ENCODE assay signal across 8 mouse cellular contexts in genomic region chr4:119105704-119106103, GRCm38 (mm10). TPM values are rescaled to one million over a fixed set of nuclear protein-coding genes. Genes with fewer than 3 reads are reported as not detected.
DNase-seq lines count a peak whose midpoint lies in the region; ATAC-seq and TF ChIP-seq lines count a peak whose summit lies in the region.

No protein-coding gene starts in this region.

- no peak for TF ChIP-seq POLR2A in olfactory bulb, adult 2 months (IDR thresholded peaks at IDR 0.05; ENCODE audit: insufficient read depth, low read depth, low read length)
- TF ChIP-seq POLR2A in thymus, adult 2 months (IDR thresholded peaks at IDR 0.05; ENCODE audit: control insufficient read depth, extremely low read depth, insufficient read depth, low read length, poor library complexity), result 0 out of 2 replicates have a peak, but pooled peaks have one; percentile 26

- no peaks in the 10 kb centered on the region for H3K9me3 ChIP-seq in embryonic facial prominence, embryonic 14.5 days (ENCODE audit: control insufficient read depth, low read length)
- no peaks in the 10 kb centered on the region for H3K9me3 ChIP-seq in heart, embryonic 13.5 days
- H3K9me3 ChIP-seq in kidney, postnatal 0 days (replicated peaks; ENCODE audit: low read length), result no peaks in the 10 kb centered on the region
- H3K9me3 ChIP-seq in lung, embryonic 15.5 days, result no peaks in the 10 kb centered on the region

- peaks cover 22% of the 10 kb centered on the region for H3K4me1 ChIP-seq in embryonic facial prominence, embryonic 14.5 days (ENCODE audit: control insufficient read depth, insufficient read depth, low read length)
- H3K4me1 ChIP-seq in heart, embryonic 13.5 days, result peaks cover 56% of the 10 kb centered on the region
- peaks cover 16% of the 10 kb centered on the region for H3K4me1 ChIP-seq in kidney, postnatal 0 days (replicated peaks; ENCODE audit: insufficient read depth, low read length)
- H3K4me1 ChIP-seq in lung, embryonic 15.5 days, result peaks cover 33% of the 10 kb centered on the region
- H3K4me1 ChIP-seq in olfactory bulb, adult 2 months (ENCODE audit: control insufficient read depth, insufficient read depth, low read length), result peaks cover 12% of the 10 kb centered on the region
- peaks cover 25% of the 10 kb centered on the region for H3K4me1 ChIP-seq in thymus, adult 2 months (replicated peaks; ENCODE audit: control insufficient read depth, insufficient read depth, low read length)

- ATAC-seq in activated CD4-positive, CD25-positive, alpha-beta regulatory T cell, adult 4 months, result peak; percentile 83
- ATAC-seq in embryonic facial prominence, embryonic 14.5 days (ENCODE audit: low read depth), result peak; percentile 78
- peak; percentile 55; the same call in 1 of the 2 replicates for ATAC-seq in heart, embryonic 13.5 days (ENCODE audit: extremely low read depth, insufficient number of reproducible peaks, low FRiP score, low TSS enrichment)
- peak; percentile 73 for ATAC-seq in kidney, postnatal 0 days (replicated peaks; ENCODE audit: low FRiP score, low read depth)
- peak; percentile 57; the same call in 1 of the 2 replicates for ATAC-seq in lung, embryonic 15.5 days (ENCODE audit: borderline replicate concordance, extremely low read depth, low FRiP score, low TSS enrichment)

- H3K4me2 ChIP-seq in embryonic facial prominence, embryonic 14.5 days (ENCODE audit: low read depth, low read length), result peak overlapping the region; percentile 64
- H3K4me2 ChIP-seq in heart, embryonic 13.5 days, result peak overlapping the region; percentile 71
- H3K4me2 ChIP-seq in kidney, postnatal 0 days (ENCODE audit: low read length), result peak overlapping the region; percentile 66
- H3K4me2 ChIP-seq in lung, embryonic 15.5 days, result peak overlapping the region; percentile 51

- WGBS in embryonic facial prominence, embryonic 14.5 days, result 1% methylated on average over 18 of the region's 18 CpGs
- whole genome bisulfite sequencing in heart, embryonic 13.5 days, result under 1% methylated on average over 18 of the region's 18 CpGs
- WGBS in kidney, postnatal 0 days, result 0% methylated on average over 18 of the region's 18 CpGs
- 0% methylated on average over 18 of the region's 18 CpGs for WGBS in lung, embryonic 15.5 days
- under 1% methylated on average over 18 of the region's 18 CpGs for WGBS in olfactory bulb, adult 2 months
- under 1% methylated on average over 18 of the region's 18 CpGs for WGBS in thymus, adult 2 months

- peak overlapping the region; percentile 35 for H3K4me3 ChIP-seq in embryonic facial prominence, embryonic 14.5 days (ENCODE audit: low read depth, low read length)
- H3K4me3 ChIP-seq in heart, embryonic 13.5 days, result peak overlapping the region; percentile 49
- H3K4me3 ChIP-seq in kidney, postnatal 0 days (replicated peaks; ENCODE audit: low read depth, low read length), result peak overlapping the region; percentile 21
- H3K4me3 ChIP-seq in lung, embryonic 15.5 days, result peak overlapping the region; percentile 30
- H3K4me3 ChIP-seq in olfactory bulb, adult 2 months (ENCODE audit: insufficient read depth, low read depth, low read length), result peak overlapping the region; percentile 45
- peak overlapping the region; percentile 4; the same call in 1 of the 2 replicates for H3K4me3 ChIP-seq in thymus, adult 2 months (ENCODE audit: control insufficient read depth, insufficient read depth, low read length)

- peak overlapping the region; percentile 60 for H3K9ac ChIP-seq in embryonic facial prominence, embryonic 14.5 days (ENCODE audit: low read depth, low read length)
- H3K9ac ChIP-seq in heart, embryonic 13.5 days, result peak overlapping the region; percentile 83
- H3K9ac ChIP-seq in kidney, postnatal 0 days (ENCODE audit: low read depth, low read length), result peak overlapping the region; percentile 27; the same call in 1 of the 2 replicates
- peak overlapping the region; percentile 14; the same call in 1 of the 2 replicates for H3K9ac ChIP-seq in lung, embryonic 15.5 days

- DNase-seq in 416B (ENCODE audit: low read depth), result peak; percentile 97
- peak; percentile 95 for DNase-seq in embryonic facial prominence, embryonic 14.5 days (ENCODE audit: low spot score)
- peak; percentile 83 for DNase-seq in kidney, postnatal 0 days (ENCODE audit: low spot score)
- DNase-seq in thymus, adult 2 months, result peak; percentile 80

- TF ChIP-seq CTCF in kidney, postnatal 0 days (IDR thresholded peaks at IDR 0.05; ENCODE audit: low read depth), result no peak
- no peak for TF ChIP-seq CTCF in olfactory bulb, adult 2 months (IDR thresholded peaks at IDR 0.05; ENCODE audit: insufficient read depth, low read depth, low read length)
- peak; percentile 40; the same call in 1 of the 2 replicates for TF ChIP-seq CTCF in thymus, adult 2 months (IDR thresholded peaks at IDR 0.05; ENCODE audit: borderline replicate concordance, control insufficient read depth, extremely low read depth, insufficient read depth, low read length, poor library complexity)

- H3K27me3 ChIP-seq in embryonic facial prominence, embryonic 14.5 days (replicated peaks; ENCODE audit: control insufficient read depth, insufficient read depth, low read length), result no peaks in the 10 kb centered on the region
- H3K27me3 ChIP-seq in heart, embryonic 13.5 days (replicated peaks), result no peaks in the 10 kb centered on the region
- H3K27me3 ChIP-seq in kidney, postnatal 0 days (ENCODE audit: insufficient read depth, low read length), result no peaks in the 10 kb centered on the region
- no peaks in the 10 kb centered on the region for H3K27me3 ChIP-seq in lung, embryonic 15.5 days
- no peaks in the 10 kb centered on the region for H3K27me3 ChIP-seq in thymus, adult 2 months (ENCODE audit: control insufficient read depth, insufficient read depth, low read length)

- H3K27ac ChIP-seq in embryonic facial prominence, embryonic 14.5 days (replicated peaks; ENCODE audit: low read depth, low read length), result peak overlapping the region; percentile 74
- H3K27ac ChIP-seq in heart, embryonic 13.5 days (replicated peaks), result peak overlapping the region; percentile 99
- H3K27ac ChIP-seq in kidney, postnatal 0 days, result peak overlapping the region; percentile 73
- H3K27ac ChIP-seq in lung, embryonic 15.5 days, result peak overlapping the region; percentile 77
- H3K27ac ChIP-seq in olfactory bulb, adult 2 months (ENCODE audit: insufficient read depth, low read depth, low read length), result no peak overlapping the region
- H3K27ac ChIP-seq in thymus, adult 2 months (ENCODE audit: control insufficient read depth, insufficient read depth, low read length), result peak overlapping the region; percentile 4; the same call in 1 of the 2 replicates

- H3K36me3 ChIP-seq in embryonic facial prominence, embryonic 14.5 days (ENCODE audit: control insufficient read depth, insufficient read depth, low read length), result no peaks in the 10 kb centered on the region
- H3K36me3 ChIP-seq in heart, embryonic 13.5 days, result no peaks in the 10 kb centered on the region
- no peaks in the 10 kb centered on the region for H3K36me3 ChIP-seq in kidney, postnatal 0 days (ENCODE audit: insufficient read depth, low read length)
- no peaks in the 10 kb centered on the region for H3K36me3 ChIP-seq in lung, embryonic 15.5 days
- H3K36me3 ChIP-seq in thymus, adult 2 months (ENCODE audit: control insufficient read depth, insufficient read depth, low read length), result no peaks in the 10 kb centered on the region

RNA-seq across cellular contexts. Expression of gene Slc2a1, which starts 2.8 kb away (rescaled TPM):
- 10 to 100 TPM; 27.6 to 29.1 TPM for polyA plus RNA-seq in activated CD4-positive, CD25-positive, alpha-beta regulatory T cell, adult 4 months (2017; shearing (Covaris generic))
- 94.2 and 111 TPM in 2 replicates for polyA plus RNA-seq in embryonic facial prominence, embryonic 14.5 days (2014; fragmentation: Nextera tagmentation; extraction: Ambion mirVana)
- 180 and 217 TPM in 2 replicates for polyA plus RNA-seq in heart, embryonic 13.5 days (2015; fragmentation: Nextera tagmentation; extraction: Ambion mirVana)
- polyA plus RNA-seq in kidney, postnatal 0 days (2015; fragmentation: Nextera tagmentation; extraction: Ambion mirVana), result 57.5 and 58.0 TPM in 2 replicates
- polyA plus RNA-seq in lung, embryonic 15.5 days (2015; fragmentation: Nextera tagmentation; extraction: Ambion mirVana), result 83.6 and 87.2 TPM in 2 replicates
- not detected in 2 replicates for polyA plus RNA-seq in olfactory bulb, adult 2 months (2012; ENCODE audit: insufficient read depth, insufficient read length, low replicate concordance, missing spikeins)
- 42.2 and 42.5 TPM in 2 replicates for polyA plus RNA-seq in thymus, adult 2 months (2012; rRNA removed)

Comparison
In these comparisons a context has a peak if more than half of its experiments do, and no peak if none do; other contexts are left out.
1. H3K9ac ChIP-seq: peak in every context shown above with its lines; median percentile 83 in heart, embryonic 13.5 days; 60 in embryonic facial prominence, embryonic 14.5 days; 27 in kidney, postnatal 0 days; 14 in lung, embryonic 15.5 days.